Mouse (Mus musculus) forebrain, embryonic 15.5 days (tissue): ENCODE measurements around the gene Rapgef2. TPM values are rescaled to one million over a fixed set of nuclear protein-coding genes. Genes with fewer than 3 reads are reported as not detected.
"Not testable (repeated sequence)": the region's sequence is repeated elsewhere in the genome, so short reads cannot be mapped to it uniquely, and the experiment has no call there.

Source experiments
- ATAC-seq: fragments of 200-750 bp; cut with Nextera tagmentation; replicated peaks from 2 replicates; pipeline ENCODE4 v1.8.0; 2017; ENCODE audit warnings: mild to moderate bottlenecking, moderate TSS enrichment, moderate library complexity
- H3K27ac ChIP-seq: fragments of 300-500 bp; sonication (generic); replicated peaks from 2 replicates; pipeline ENCODE4 v1.5.1; 2015; ENCODE audit warnings: mild to moderate bottlenecking, inconsistent platforms
- H3K27me3 ChIP-seq: fragments of 300-500 bp; sonication (generic); 2 replicates; pipeline ENCODE4 v1.6.1; 2015; ENCODE audit warnings: inconsistent platforms
- H3K36me3 ChIP-seq: fragments of 300-500 bp; sonication (generic); 2 replicates; pipeline ENCODE4 v1.6.1; 2015; ENCODE audit warnings: mild to moderate bottlenecking, inconsistent platforms
- H3K4me1 ChIP-seq: fragments of 300-500 bp; sonication (generic); 2 replicates; pipeline ENCODE4 v1.6.1; 2015; ENCODE audit warnings: inconsistent platforms
- H3K4me2 ChIP-seq: fragments of 300-500 bp; sonication (generic); replicated peaks from 2 replicates; pipeline ENCODE4 v1.6.1; 2015; ENCODE audit warnings: mild to moderate bottlenecking, inconsistent platforms
- H3K4me3 ChIP-seq: fragments of 300-500 bp; sonication (generic); 2 replicates; pipeline ENCODE4 v1.5.1; 2015; ENCODE audit warnings: mild to moderate bottlenecking, inconsistent platforms
- H3K9ac ChIP-seq: fragments of 300-500 bp; sonication (generic); replicated peaks from 2 replicates; pipeline ENCODE4 v1.6.1; 2015; ENCODE audit warnings: mild to moderate bottlenecking, inconsistent platforms
- H3K9me3 ChIP-seq: fragments of 300-500 bp; sonication (generic); 2 replicates; pipeline ENCODE4 v1.6.1; 2016; ENCODE audit warnings: inconsistent platforms
- WGBS: fragments of 180-500 bp; shearing (Covaris S2); methylation state at CpG from one replicate; pipeline ENCODE4 v1.1.7; 2015; ENCODE audit warnings: mixed read lengths; 5-methylcytosine and 5-hydroxymethylcytosine counted together
- polyA plus RNA-seq: library from polyadenylated mRNA; unstranded; fragments of >200 nt; fragmentation: Nextera tagmentation; extraction: Ambion mirVana; gene quantifications from 2 replicates; pipeline ENCODE4 v1.2.1, GENCODE M21; 2015

The Rapgef2 gene
- polyA plus RNA-seq, 1 experiment from 2014 or later: 11.8 TPM

- no peaks in the 10 kb centered on the region for H3K27me3 ChIP-seq
- H3K9me3 ChIP-seq: no peaks in the 10 kb centered on the region
- H3K4me2 ChIP-seq: no peak overlapping the region
- peaks cover 19% of the 10 kb centered on the region for H3K4me1 ChIP-seq
- ATAC-seq: no peak
- no peak overlapping the region for H3K4me3 ChIP-seq
- no peak overlapping the region for H3K9ac ChIP-seq
- H3K27ac ChIP-seq: no peak overlapping the region
- no peaks in the 10 kb centered on the region for H3K36me3 ChIP-seq
- WGBS: 80% methylated on average over 3 of the region's 3 CpGs
Measured at GRCm38 (mm10) chr3:79190377-79190776, 95.9 kb downstream of the Rapgef2 start.

- 73% methylated on average over 1 of the region's 1 CpGs for WGBS
Measured at GRCm38 (mm10) chr3:79187912-79188311, 98.4 kb downstream of the Rapgef2 start.

GRCm38 (mm10) chr3:79182290-79182689 lies 104.0 kb downstream of the Rapgef2 start:
- no peak overlapping the region for H3K27ac ChIP-seq
- peaks cover 34% of the 10 kb centered on the region for H3K4me1 ChIP-seq
- no peaks in the 10 kb centered on the region for H3K27me3 ChIP-seq
- H3K36me3 ChIP-seq: no peaks in the 10 kb centered on the region
- H3K4me2 ChIP-seq: no peak overlapping the region
- ATAC-seq: no peak
- H3K4me3 ChIP-seq: no peak overlapping the region
- whole genome bisulfite sequencing: 85% methylated on average over 3 of the region's 3 CpGs
- no peak overlapping the region for H3K9ac ChIP-seq
- no peaks in the 10 kb centered on the region for H3K9me3 ChIP-seq

More at GRCm38 (mm10) chr3:79187912-79188311, 98.4 kb downstream of the Rapgef2 start:
- no peak overlapping the region for H3K9ac ChIP-seq
- H3K4me2 ChIP-seq: no peak overlapping the region
- no peak for ATAC-seq
- H3K4me3 ChIP-seq: no peak overlapping the region
- no peaks in the 10 kb centered on the region for H3K27me3 ChIP-seq
- H3K9me3 ChIP-seq: no peaks in the 10 kb centered on the region
- peaks cover 10% of the 10 kb centered on the region for H3K4me1 ChIP-seq
- H3K27ac ChIP-seq: no peak overlapping the region
- no peaks in the 10 kb centered on the region for H3K36me3 ChIP-seq

- peak overlapping the region; percentile 3; the same call in 1 of the 2 replicates for H3K4me2 ChIP-seq
- H3K36me3 ChIP-seq: no peaks in the 10 kb centered on the region
- H3K4me3 ChIP-seq: no peak overlapping the region
- peaks cover 34% of the 10 kb centered on the region for H3K4me1 ChIP-seq
- no peaks in the 10 kb centered on the region for H3K9me3 ChIP-seq
- H3K27ac ChIP-seq: 0 out of 2 replicates have a peak overlapping the region, but pooled peaks have one; percentile 17
- ATAC-seq: peak; percentile 39; the same call in 1 of the 2 replicates
- no peak overlapping the region for H3K9ac ChIP-seq
- WGBS: 64% methylated on average over 24 of the region's 24 CpGs
- no peaks in the 10 kb centered on the region for H3K27me3 ChIP-seq
Measured at GRCm38 (mm10) chr3:79181248-79181991, 104.9 kb downstream of the Rapgef2 start.

GRCm38 (mm10) chr3:79180086-79180485 lies 106.2 kb downstream of the Rapgef2 start:
- Histone ChIP-seq H3K27ac (no peak overlapping the region), H3K27me3 (no peaks in the 10 kb centered on the region), H3K9ac (no peak overlapping the region), H3K36me3 (no peaks in the 10 kb centered on the region), H3K9me3 (no peaks in the 10 kb centered on the region), H3K4me1 (peaks cover 34% of the 10 kb centered on the region), H3K4me3 (no peak overlapping the region), H3K4me2 (no peak overlapping the region)
- no peak for ATAC-seq
- WGBS: 68% methylated on average over 8 of the region's 8 CpGs

- Histone ChIP-seq H3K27me3 (no peaks in the 10 kb centered on the region), H3K4me1 (peaks cover 34% of the 10 kb centered on the region), H3K27ac (no peak overlapping the region), H3K9me3 (no peaks in the 10 kb centered on the region), H3K4me2 (no peak overlapping the region), H3K36me3 (no peaks in the 10 kb centered on the region), H3K9ac (no peak overlapping the region), H3K4me3 (no peak overlapping the region)
- 0 out of 2 replicates have a peak, but pooled peaks have one; percentile 23 for ATAC-seq
- 93% methylated on average over 2 of the region's 2 CpGs for WGBS
Measured at GRCm38 (mm10) chr3:79179499-79180053, 106.7 kb downstream of the Rapgef2 start.

- ATAC-seq: no peak
- Histone ChIP-seq H3K27ac (no peak overlapping the region), H3K9ac (no peak overlapping the region), H3K4me2 (no peak overlapping the region), H3K4me1 (peaks cover 34% of the 10 kb centered on the region), H3K27me3 (no peaks in the 10 kb centered on the region), H3K9me3 (no peaks in the 10 kb centered on the region), H3K36me3 (no peaks in the 10 kb centered on the region), H3K4me3 (no peak overlapping the region)
- 68% methylated on average over 3 of the region's 3 CpGs for WGBS
Measured at GRCm38 (mm10) chr3:79178708-79179107, 107.6 kb downstream of the Rapgef2 start.

GRCm38 (mm10) chr3:79178070-79178469 lies 108.2 kb downstream of the Rapgef2 start:
- Histone ChIP-seq H3K4me1 (peaks cover 34% of the 10 kb centered on the region), H3K36me3 (no peaks in the 10 kb centered on the region), H3K4me2 (no peak overlapping the region), H3K9ac (no peak overlapping the region), H3K27ac (no peak overlapping the region), H3K9me3 (no peaks in the 10 kb centered on the region), H3K4me3 (no peak overlapping the region), H3K27me3 (no peaks in the 10 kb centered on the region)
- 83% methylated on average over 6 of the region's 6 CpGs for WGBS
- no peak for ATAC-seq

- WGBS: 88% methylated on average over 8 of the region's 8 CpGs
- Histone ChIP-seq H3K4me3 (no peak overlapping the region), H3K4me2 (no peak overlapping the region), H3K9ac (no peak overlapping the region), H3K27ac (no peak overlapping the region), H3K9me3 (no peaks in the 10 kb centered on the region), H3K27me3 (no peaks in the 10 kb centered on the region), H3K36me3 (0 out of 2 replicates have a peak, but pooled peaks cover 3% of the 10 kb centered on the region), H3K4me1 (peaks cover 34% of the 10 kb centered on the region)
- ATAC-seq: no peak
Measured at GRCm38 (mm10) chr3:79177136-79177870, 109.0 kb downstream of the Rapgef2 start.

GRCm38 (mm10) chr3:79174168-79174567 lies 112.1 kb downstream of the Rapgef2 start:
- no peaks in the 10 kb centered on the region for H3K27me3 ChIP-seq
- no peaks in the 10 kb centered on the region for H3K9me3 ChIP-seq
- no peak overlapping the region for H3K4me3 ChIP-seq
- no peak for ATAC-seq
- H3K9ac ChIP-seq: no peak overlapping the region
- no peak overlapping the region for H3K4me2 ChIP-seq
- H3K36me3 ChIP-seq: 0 out of 2 replicates have a peak, but pooled peaks cover 6% of the 10 kb centered on the region
- H3K27ac ChIP-seq: no peak overlapping the region
- 90% methylated on average over 6 of the region's 6 CpGs for WGBS
- H3K4me1 ChIP-seq: peaks cover 12% of the 10 kb centered on the region; the same call in 1 of the 2 replicates

GRCm38 (mm10) chr3:79173291-79173690 lies 113.0 kb downstream of the Rapgef2 start:
- Histone ChIP-seq H3K36me3 (0 out of 2 replicates have a peak, but pooled peaks cover 6% of the 10 kb centered on the region), H3K27me3 (no peaks in the 10 kb centered on the region), H3K27ac (no peak overlapping the region), H3K9me3 (no peaks in the 10 kb centered on the region), H3K9ac (no peak overlapping the region), H3K4me3 (no peak overlapping the region), H3K4me2 (no peak overlapping the region), H3K4me1 (peaks cover 8% of the 10 kb centered on the region; the same call in 1 of the 2 replicates)
- ATAC-seq: no peak
- 95% methylated on average over 5 of the region's 5 CpGs for WGBS

GRCm38 (mm10) chr3:79171146-79171545 lies 115.2 kb downstream of the Rapgef2 start:
- not testable (repeated sequence) for H3K9me3 ChIP-seq, H3K4me2 ChIP-seq, H3K9ac ChIP-seq, H3K4me1 ChIP-seq, H3K27me3 ChIP-seq, H3K4me3 ChIP-seq, H3K36me3 ChIP-seq, ATAC-seq, H3K27ac ChIP-seq
- WGBS: 95% methylated on average over 8 of the region's 8 CpGs
